Mouse (Mus musculus): ENCODE data around the gene Tspan8.

- TF ChIP-seq POLR2A (IDR thresholded peaks at IDR 0.05; ENCODE audit: borderline replicate concordance, insufficient read depth, low read length), result no peak
- no peak for TF ChIP-seq CTCF (IDR thresholded peaks at IDR 0.05; ENCODE audit: borderline replicate concordance, insufficient read depth, low read depth, low read length)
Observed at GRCm38 (mm10) chr10:115817056-115817724, 558 bp downstream of the Tspan8 start.

Measured in cerebellum, adult 2 months (tissue).